Mouse (Mus musculus): ENCODE results near the gene Tpt1. TPM values are rescaled to one million over a fixed set of nuclear protein-coding genes. Genes with fewer than 3 reads are reported as not detected.
A peak's percentile ranks its signal among the peaks of the same experiment; 100 is the strongest.

Tpt1 gene
- polyA plus RNA-seq, 1 experiment from 2014 or later, result 1,093 TPM

- WGBS, result 82% methylated on average over 5 of the region's 5 CpGs
These were observed 4.3 kb downstream of the Tpt1 start for GRCm38 (mm10) chr14:75849236-75849635.

DNA sequence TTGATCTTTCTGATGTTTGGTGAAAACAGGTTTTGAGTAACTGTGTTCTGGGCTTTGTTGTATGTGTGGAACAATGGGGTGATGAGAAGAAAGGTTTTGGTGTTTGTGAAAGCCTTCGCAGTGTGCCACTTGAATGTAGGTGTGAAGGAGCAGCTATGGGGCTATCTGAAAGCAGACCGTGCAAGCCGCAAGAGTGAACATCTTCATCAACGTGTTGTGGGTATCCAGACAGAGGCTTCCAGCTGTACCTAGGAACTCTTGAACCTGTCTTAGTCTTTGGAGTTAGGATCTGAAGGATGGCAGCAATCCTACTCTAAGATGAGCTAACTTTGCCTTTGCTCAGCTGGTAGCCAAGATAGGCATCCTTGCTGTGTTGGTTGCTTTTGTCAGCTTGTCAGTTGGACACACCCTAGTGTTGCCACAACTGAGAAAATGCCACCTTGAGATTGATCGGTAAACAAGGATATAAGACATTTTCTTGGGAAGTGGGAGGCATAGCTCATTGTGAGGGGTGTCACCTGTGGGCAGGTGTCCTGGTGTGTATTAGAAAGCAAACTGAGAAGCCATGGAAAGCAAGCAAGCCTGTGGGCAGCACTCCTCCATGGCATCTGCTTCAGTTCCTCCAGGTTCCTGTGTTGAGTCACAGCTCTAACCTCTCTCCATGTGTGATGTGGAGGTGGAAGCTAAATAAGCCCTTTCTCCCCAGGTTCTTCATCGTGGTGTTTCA lies 5.1 kb downstream of the Tpt1 start:
- H3K27ac ChIP-seq (replicated peaks; ENCODE audit: low read depth, low read length), result no peak overlapping the region
- H3K36me3 ChIP-seq (ENCODE audit: control insufficient read depth, insufficient read depth, low read length), result peaks cover 24% of the 10 kb centered on the region

More at GRCm38 (mm10) chr14:75849236-75849635, 4.3 kb downstream of the Tpt1 start:
- no peak overlapping the region for H3K4me2 ChIP-seq (ENCODE audit: low read depth, severe bottlenecking)
- DNase-seq (ENCODE audit: low spot score) (no peak), ATAC-seq (ENCODE audit: insufficient number of reproducible peaks, low FRiP score, low TSS enrichment, low read depth) (no peak)
- H3K36me3 ChIP-seq (ENCODE audit: control insufficient read depth, insufficient read depth, low read length), result peaks cover 24% of the 10 kb centered on the region
- no peaks in the 10 kb centered on the region for H3K4me1 ChIP-seq (ENCODE audit: control insufficient read depth, insufficient read depth, low read length)
- no peaks in the 10 kb centered on the region for H3K27me3 ChIP-seq (ENCODE audit: control insufficient read depth, insufficient read depth, low read length)
- H3K9me3 ChIP-seq (ENCODE audit: control insufficient read depth, low read length), result no peaks in the 10 kb centered on the region
- H3K9ac ChIP-seq (ENCODE audit: low read length), result no peak overlapping the region
- H3K4me3 ChIP-seq (ENCODE audit: low read depth, low read length), result no peak overlapping the region
- H3K27ac ChIP-seq (replicated peaks; ENCODE audit: low read depth, low read length), result no peak overlapping the region

DNA sequence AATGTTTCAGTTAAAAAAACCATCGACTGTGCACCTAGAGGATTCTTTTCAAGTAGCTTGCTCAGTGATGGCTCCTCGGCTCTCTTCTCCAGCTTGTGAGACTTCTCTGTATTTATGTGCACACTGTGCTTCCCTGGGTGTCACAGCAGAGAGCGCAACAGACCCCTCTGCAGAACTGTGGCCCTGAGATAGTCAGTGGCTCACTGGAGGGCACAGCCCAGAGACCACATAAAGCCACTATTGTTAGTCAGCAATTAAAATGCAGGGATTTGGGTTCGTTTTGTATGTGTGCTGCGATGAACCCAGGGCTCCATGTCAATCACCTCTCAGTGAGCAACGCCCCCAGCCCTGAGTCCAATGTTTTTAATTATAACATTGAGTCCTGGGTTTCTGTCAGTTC lies 5.9 kb downstream of the Tpt1 start:
- DNase-seq (ENCODE audit: low spot score), result no peak
- Histone ChIP-seq H3K4me3 (ENCODE audit: low read depth, low read length) (no peak overlapping the region), H3K9me3 (ENCODE audit: control insufficient read depth, low read length) (no peaks in the 10 kb centered on the region), H3K27ac (replicated peaks; ENCODE audit: low read depth, low read length) (no peak overlapping the region), H3K36me3 (ENCODE audit: control insufficient read depth, insufficient read depth, low read length) (peaks cover 24% of the 10 kb centered on the region), H3K4me2 (ENCODE audit: low read depth, severe bottlenecking) (no peak overlapping the region), H3K9ac (ENCODE audit: low read length) (no peak overlapping the region), H3K27me3 (ENCODE audit: control insufficient read depth, insufficient read depth, low read length) (no peaks in the 10 kb centered on the region), H3K4me1 (ENCODE audit: control insufficient read depth, insufficient read depth, low read length) (peaks cover 3% of the 10 kb centered on the region; the same call in 1 of the 2 replicates)
- no peak for ATAC-seq (ENCODE audit: insufficient number of reproducible peaks, low FRiP score, low TSS enrichment, low read depth)
- WGBS, result 76% methylated on average over 6 of the region's 6 CpGs

More for the DNA sequence above, 5.1 kb downstream of the Tpt1 start:
- H3K9me3 ChIP-seq (ENCODE audit: control insufficient read depth, low read length), result no peaks in the 10 kb centered on the region
- no peaks in the 10 kb centered on the region for H3K4me1 ChIP-seq (ENCODE audit: control insufficient read depth, insufficient read depth, low read length)
- WGBS, result 88% methylated on average over 6 of the region's 6 CpGs
- no peaks in the 10 kb centered on the region for H3K27me3 ChIP-seq (ENCODE audit: control insufficient read depth, insufficient read depth, low read length)
- no peak overlapping the region for H3K4me2 ChIP-seq (ENCODE audit: low read depth, severe bottlenecking)
- no peak for DNase-seq (ENCODE audit: low spot score)
- H3K9ac ChIP-seq (ENCODE audit: low read length), result no peak overlapping the region
- ATAC-seq (ENCODE audit: insufficient number of reproducible peaks, low FRiP score, low TSS enrichment, low read depth), result no peak
- H3K4me3 ChIP-seq (ENCODE audit: low read depth, low read length), result no peak overlapping the region

GRCm38 (mm10) chr14:75852016-75852415 lies 7.1 kb downstream of the Tpt1 start:
- H3K4me3 ChIP-seq (ENCODE audit: low read depth, low read length), result no peak overlapping the region
- peaks cover 21% of the 10 kb centered on the region for H3K36me3 ChIP-seq (ENCODE audit: control insufficient read depth, insufficient read depth, low read length)
- no peak for ATAC-seq (ENCODE audit: insufficient number of reproducible peaks, low FRiP score, low TSS enrichment, low read depth)
- no peaks in the 10 kb centered on the region for H3K9me3 ChIP-seq (ENCODE audit: control insufficient read depth, low read length)
- H3K9ac ChIP-seq (ENCODE audit: low read length), result no peak overlapping the region
- 93% methylated on average over 5 of the region's 5 CpGs for WGBS
- H3K27me3 ChIP-seq (ENCODE audit: control insufficient read depth, insufficient read depth, low read length), result no peaks in the 10 kb centered on the region
- no peak overlapping the region for H3K4me2 ChIP-seq (ENCODE audit: low read depth, severe bottlenecking)
- H3K27ac ChIP-seq (replicated peaks; ENCODE audit: low read depth, low read length), result no peak overlapping the region
- peaks cover 3% of the 10 kb centered on the region; the same call in 1 of the 2 replicates for H3K4me1 ChIP-seq (ENCODE audit: control insufficient read depth, insufficient read depth, low read length)
- DNase-seq (ENCODE audit: low spot score), result no peak

DNA sequence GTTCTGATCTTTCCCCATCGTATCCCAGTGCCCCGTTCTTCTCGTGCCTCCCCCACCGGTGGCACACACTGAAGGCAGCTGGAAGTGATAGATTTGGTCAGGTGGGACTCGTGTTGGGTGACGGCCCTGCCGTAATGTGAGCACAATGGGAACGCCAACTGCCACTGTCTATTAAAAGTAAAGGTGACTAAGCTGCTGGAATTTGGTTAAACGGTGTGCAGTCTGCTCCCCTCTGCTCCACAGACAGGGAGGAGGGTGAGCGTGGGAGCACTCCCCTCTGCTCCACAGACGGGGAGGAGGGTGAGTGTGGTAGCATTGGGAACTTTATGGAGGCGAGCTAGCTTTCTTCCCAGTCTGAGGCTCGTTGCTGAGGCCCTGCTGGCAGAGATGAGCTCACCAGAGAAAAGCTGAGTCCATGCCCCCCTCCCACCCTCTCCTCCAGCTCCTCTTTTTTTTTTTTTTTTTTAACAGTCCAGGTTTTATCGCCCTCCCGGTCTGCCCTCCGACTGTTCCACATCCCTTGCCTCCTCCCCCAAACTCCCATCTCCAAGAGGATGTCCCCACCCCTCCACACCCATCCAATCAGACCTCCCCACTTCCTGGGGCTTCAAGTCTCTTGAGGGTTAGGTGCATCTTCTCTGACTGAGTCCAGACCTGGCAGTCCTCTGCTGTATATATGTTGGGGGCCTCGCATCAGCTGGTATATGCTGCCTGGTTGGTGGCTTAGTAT lies 10.5 kb downstream of the Tpt1 start:
- Histone ChIP-seq H3K4me1 (ENCODE audit: control insufficient read depth, insufficient read depth, low read length) (peaks cover 3% of the 10 kb centered on the region; the same call in 1 of the 2 replicates), H3K9me3 (ENCODE audit: control insufficient read depth, low read length) (no peaks in the 10 kb centered on the region), H3K36me3 (ENCODE audit: control insufficient read depth, insufficient read depth, low read length) (peaks cover 3% of the 10 kb centered on the region; the same call in 1 of the 2 replicates), H3K4me2 (ENCODE audit: low read depth, severe bottlenecking) (no peak overlapping the region), H3K9ac (ENCODE audit: low read length) (no peak overlapping the region), H3K4me3 (ENCODE audit: low read depth, low read length) (no peak overlapping the region), H3K27me3 (ENCODE audit: control insufficient read depth, insufficient read depth, low read length) (no peaks in the 10 kb centered on the region), H3K27ac (replicated peaks; ENCODE audit: low read depth, low read length) (no peak overlapping the region)
- DNase-seq (ENCODE audit: low spot score) (no peak), ATAC-seq (ENCODE audit: insufficient number of reproducible peaks, low FRiP score, low TSS enrichment, low read depth) (peak; percentile 53)
- WGBS, result 49% methylated on average over 17 of the region's 17 CpGs

DNA sequence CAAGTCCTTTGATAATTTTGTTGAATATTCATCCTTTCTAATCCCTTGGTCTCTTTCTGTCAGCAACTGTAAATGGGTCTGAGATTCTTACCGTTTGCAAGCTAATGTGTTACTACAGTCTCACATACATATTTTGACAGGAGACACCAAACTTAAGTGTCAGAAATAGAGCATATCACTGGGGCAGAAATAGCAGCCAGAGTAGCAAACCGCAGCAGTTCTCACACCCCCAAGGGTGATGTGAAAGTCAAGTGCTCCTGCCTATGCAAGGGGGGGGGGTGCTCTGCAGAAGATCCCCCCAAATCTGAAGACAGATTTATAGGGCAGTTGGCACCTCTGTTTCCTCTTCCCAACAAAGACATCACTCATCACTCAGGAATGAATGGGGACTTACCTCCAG lies 13.3 kb downstream of the Tpt1 start:
- DNase-seq (ENCODE audit: low spot score) (no peak), ATAC-seq (ENCODE audit: insufficient number of reproducible peaks, low FRiP score, low TSS enrichment, low read depth) (no peak)
- H3K27me3 ChIP-seq (ENCODE audit: control insufficient read depth, insufficient read depth, low read length), result no peaks in the 10 kb centered on the region
- H3K4me1 ChIP-seq (ENCODE audit: control insufficient read depth, insufficient read depth, low read length), result peaks cover 3% of the 10 kb centered on the region; the same call in 1 of the 2 replicates
- no peak overlapping the region for H3K4me3 ChIP-seq (ENCODE audit: low read depth, low read length)
- WGBS, result 64% methylated on average over 2 of the region's 2 CpGs
- no peaks in the 10 kb centered on the region for H3K9me3 ChIP-seq (ENCODE audit: control insufficient read depth, low read length)
- no peaks in the 10 kb centered on the region for H3K36me3 ChIP-seq (ENCODE audit: control insufficient read depth, insufficient read depth, low read length)
- no peak overlapping the region for H3K27ac ChIP-seq (replicated peaks; ENCODE audit: low read depth, low read length)
- H3K4me2 ChIP-seq (ENCODE audit: low read depth, severe bottlenecking), result no peak overlapping the region
- no peak overlapping the region for H3K9ac ChIP-seq (ENCODE audit: low read length)

GRCm38 (mm10) chr14:75859619-75860018 lies 14.7 kb downstream of the Tpt1 start:
- no peak overlapping the region for H3K27ac ChIP-seq (replicated peaks; ENCODE audit: low read depth, low read length)
- DNase-seq (ENCODE audit: low spot score) (no peak), ATAC-seq (ENCODE audit: insufficient number of reproducible peaks, low FRiP score, low TSS enrichment, low read depth) (no peak)
- no peaks in the 10 kb centered on the region for H3K27me3 ChIP-seq (ENCODE audit: control insufficient read depth, insufficient read depth, low read length)
- H3K4me3 ChIP-seq (ENCODE audit: low read depth, low read length), result no peak overlapping the region
- WGBS, result 84% methylated on average over 2 of the region's 2 CpGs
- no peak overlapping the region for H3K9ac ChIP-seq (ENCODE audit: low read length)
- no peaks in the 10 kb centered on the region for H3K36me3 ChIP-seq (ENCODE audit: control insufficient read depth, insufficient read depth, low read length)
- H3K4me1 ChIP-seq (ENCODE audit: control insufficient read depth, insufficient read depth, low read length), result peaks cover 7% of the 10 kb centered on the region
- H3K4me2 ChIP-seq (ENCODE audit: low read depth, severe bottlenecking), result no peak overlapping the region
- no peaks in the 10 kb centered on the region for H3K9me3 ChIP-seq (ENCODE audit: control insufficient read depth, low read length)

DNA sequence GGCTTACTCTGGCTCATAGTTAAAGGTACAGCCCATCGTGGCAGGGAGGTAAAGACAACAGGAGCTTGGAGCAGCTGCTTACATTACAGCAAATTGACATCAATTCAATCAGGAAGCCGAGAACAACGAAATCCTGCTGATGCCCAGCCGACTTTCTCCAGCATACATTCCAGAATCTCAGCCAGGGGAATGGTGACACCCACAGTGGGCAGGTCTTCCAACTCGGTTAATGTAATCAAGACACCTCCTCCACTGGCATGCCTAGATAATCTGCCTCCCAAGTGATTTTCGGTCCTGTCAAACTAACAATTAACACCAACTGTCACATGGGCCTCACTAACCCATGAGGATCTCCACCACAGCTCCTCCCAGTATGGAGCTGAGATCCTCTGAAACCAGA lies 17.8 kb downstream of the Tpt1 start:
- 90% methylated on average over 6 of the region's 6 CpGs for WGBS
- peaks cover 5% of the 10 kb centered on the region for H3K4me1 ChIP-seq (ENCODE audit: control insufficient read depth, insufficient read depth, low read length)
- no peak for DNase-seq (ENCODE audit: low spot score)
- H3K27me3 ChIP-seq (ENCODE audit: control insufficient read depth, insufficient read depth, low read length), result no peaks in the 10 kb centered on the region
- no peak overlapping the region for H3K4me2 ChIP-seq (ENCODE audit: low read depth, severe bottlenecking)
- no peaks in the 10 kb centered on the region for H3K9me3 ChIP-seq (ENCODE audit: control insufficient read depth, low read length)
- no peaks in the 10 kb centered on the region for H3K36me3 ChIP-seq (ENCODE audit: control insufficient read depth, insufficient read depth, low read length)
- ATAC-seq (ENCODE audit: insufficient number of reproducible peaks, low FRiP score, low TSS enrichment, low read depth), result no peak
- H3K4me3 ChIP-seq (ENCODE audit: low read depth, low read length), result no peak overlapping the region
- H3K27ac ChIP-seq (replicated peaks; ENCODE audit: low read depth, low read length), result no peak overlapping the region
- H3K9ac ChIP-seq (ENCODE audit: low read length), result no peak overlapping the region

All from limb, embryonic 11.5 days (tissue).